Mouse (Mus musculus) limb, embryonic 14.5 days (tissue): ENCODE results near the gene Vat1l. TPM values are rescaled to one million over a fixed set of nuclear protein-coding genes. Genes with fewer than 3 reads are reported as not detected.
A peak's percentile ranks its signal among the peaks of the same experiment; 100 is the strongest.

Experiments
- ATAC-seq: fragments of 200-750 bp; cut with Nextera tagmentation; 2 replicates; pipeline ENCODE4 v1.8.0; 2017; ENCODE audit warnings: low read depth, moderate number of reproducible peaks, moderate TSS enrichment; ENCODE audit not compliant: low FRiP score
- DNase-seq: peaks from one replicate; pipeline ENCODE4 v3.0.0-alpha.2; 2015; ENCODE audit warnings: low spot score
- H3K27ac ChIP-seq: fragments of 300-500 bp; sonication (generic); replicated peaks from 2 replicates; pipeline ENCODE4 v1.5.1; 2014; ENCODE audit warnings: low read depth, mild to moderate bottlenecking, low read length, moderate library complexity, mixed read lengths
- H3K27me3 ChIP-seq: fragments of 300-500 bp; sonication (generic); 2 replicates; pipeline ENCODE4 v1.6.1; 2014; ENCODE audit warnings: low read length, mixed read lengths; ENCODE audit not compliant: control insufficient read depth, insufficient read depth
- H3K36me3 ChIP-seq: fragments of 300-500 bp; sonication (generic); 2 replicates; pipeline ENCODE4 v1.6.1; 2014; ENCODE audit warnings: mild to moderate bottlenecking, low read length, moderate library complexity, mixed read lengths; ENCODE audit not compliant: control insufficient read depth, insufficient read depth
- H3K4me1 ChIP-seq: fragments of 300-500 bp; sonication (generic); 2 replicates; pipeline ENCODE4 v1.6.1; 2014; ENCODE audit warnings: antibody characterized with exemption, low read length, mixed read lengths; ENCODE audit not compliant: control insufficient read depth, insufficient read depth
- H3K4me2 ChIP-seq: fragments of 300-500 bp; sonication (generic); replicated peaks from 2 replicates; pipeline ENCODE4 v1.6.1; 2014; ENCODE audit warnings: low read depth, mild to moderate bottlenecking, low read length, moderate library complexity; ENCODE audit not compliant: severe bottlenecking
- H3K4me3 ChIP-seq: fragments of 300-500 bp; sonication (generic); replicated peaks from 2 replicates; pipeline ENCODE4 v1.5.1; 2014; ENCODE audit warnings: low read length
- H3K9ac ChIP-seq: fragments of 300-500 bp; sonication (generic); 2 replicates; pipeline ENCODE4 v1.6.1; 2014; ENCODE audit warnings: mild to moderate bottlenecking, low read depth, low read length, moderate library complexity; ENCODE audit not compliant: severe bottlenecking
- H3K9me3 ChIP-seq: fragments of 300-500 bp; sonication (generic); 2 replicates; pipeline ENCODE4 v1.6.1; 2016; ENCODE audit warnings: low read length; ENCODE audit not compliant: control insufficient read depth
- POLR2A ChIP-seq: fragments of 200-500 bp; IDR thresholded peaks from 2 replicates; pipeline ENCODE4 v1.8.0; 2012; ENCODE audit warnings: inconsistent platforms, mild to moderate bottlenecking, moderate library complexity, borderline replicate concordance; ENCODE audit not compliant: insufficient read depth, insufficient read length; ENCODE audit errors: extremely low read depth
- WGBS: fragments of 180-500 bp; shearing (Covaris S2); extraction: QIAGEN DNeasy Blood & Tissue Kit; methylation state at CpG from one replicate; pipeline ENCODE4 v1.1.7; 2014; 5-methylcytosine and 5-hydroxymethylcytosine counted together
- polyA plus RNA-seq, 2 experiments: library from polyadenylated mRNA; depleted of rRNA in 1 of 2; stranded (reverse) in 1 of 2; unstranded in 1 of 2; fragments of >200 nt; fragmentation: Nextera tagmentation in 1 of 2; extraction: Ambion mirVana in 1 of 2; gene quantifications; 2 replicates each; pipeline versions ENCODE4 v1.2.1 to v1.2.3; 2012 to 2014

The Vat1l gene
- polyA plus RNA-seq, 2 experiments, result 3.9 to 9.9 TPM

GRCm38 (mm10) chr8:114295749-114296067 is 90.3 kb downstream of the Vat1l start:
- H3K9me3 ChIP-seq, result no peaks in the 10 kb centered on the region
- H3K36me3 ChIP-seq, result no peaks in the 10 kb centered on the region
- H3K27me3 ChIP-seq, result no peaks in the 10 kb centered on the region
- no peak for TF ChIP-seq POLR2A
- H3K9ac ChIP-seq, result no peak overlapping the region
- H3K4me3 ChIP-seq, result no peak overlapping the region
- H3K4me2 ChIP-seq, result no peak overlapping the region
- 82% methylated on average over 3 of the region's 3 CpGs for WGBS
- no peak for DNase-seq
- H3K27ac ChIP-seq, result no peak overlapping the region
- H3K4me1 ChIP-seq, result peaks cover 5% of the 10 kb centered on the region; the same call in 1 of the 2 replicates
- no peak for ATAC-seq

DNA sequence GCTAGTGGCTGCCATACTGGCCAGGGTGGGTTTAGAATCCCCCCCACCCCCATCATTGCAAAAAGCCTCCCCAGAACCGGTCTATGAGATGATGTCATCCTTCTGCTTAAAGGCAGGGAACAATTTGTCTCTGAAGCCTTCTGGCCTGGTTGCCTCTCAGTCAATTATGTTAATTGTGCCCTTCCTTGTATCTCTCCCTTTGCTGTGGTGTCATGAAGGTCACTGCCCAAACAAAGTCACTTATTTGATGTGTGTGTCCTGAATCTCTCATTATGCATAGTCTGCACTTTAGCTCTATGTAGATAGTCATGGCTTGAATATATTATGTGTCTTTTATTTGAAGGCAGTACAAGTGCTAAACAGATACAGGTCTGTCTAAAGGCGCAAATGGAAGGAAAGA is 92.8 kb downstream of the Vat1l start:
- 63% methylated on average over 2 of the region's 2 CpGs for WGBS
- H3K4me2 ChIP-seq, result no peak overlapping the region
- TF ChIP-seq POLR2A, result no peak
- H3K9ac ChIP-seq, result no peak overlapping the region
- ATAC-seq, result no peak
- DNase-seq, result no peak
- no peaks in the 10 kb centered on the region for H3K36me3 ChIP-seq
- H3K27ac ChIP-seq, result no peak overlapping the region
- no peak overlapping the region for H3K4me3 ChIP-seq
- H3K4me1 ChIP-seq, result peaks cover 5% of the 10 kb centered on the region; the same call in 1 of the 2 replicates
- no peaks in the 10 kb centered on the region for H3K27me3 ChIP-seq
- H3K9me3 ChIP-seq, result no peaks in the 10 kb centered on the region

DNA sequence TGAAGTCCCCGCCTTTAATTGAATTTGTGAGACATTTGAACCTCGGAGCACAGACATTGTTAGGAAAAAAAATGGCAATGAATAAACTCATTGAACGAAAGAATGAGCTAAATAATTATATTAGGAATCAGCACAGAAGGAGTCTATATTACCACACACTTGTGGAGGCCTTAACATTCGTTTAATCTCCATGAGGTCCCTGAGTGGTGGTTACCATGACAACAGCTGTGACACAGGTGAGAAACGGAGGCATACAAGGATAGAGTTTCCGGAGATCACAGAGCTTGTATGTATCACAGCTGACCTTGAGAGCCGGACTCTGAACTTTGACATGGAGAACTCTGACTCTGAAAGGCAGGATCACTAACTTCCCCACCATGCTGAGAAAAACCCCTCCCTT is 94.7 kb downstream of the Vat1l start:
- H3K4me1 ChIP-seq, result peaks cover 2% of the 10 kb centered on the region; the same call in 1 of the 2 replicates
- WGBS, result 64% methylated on average over 7 of the region's 7 CpGs
- H3K4me3 ChIP-seq, result no peak overlapping the region
- DNase-seq (no peak), ATAC-seq (no peak; the same call in 1 of the 2 replicates)
- no peak overlapping the region for H3K27ac ChIP-seq
- H3K9me3 ChIP-seq, result no peaks in the 10 kb centered on the region
- H3K9ac ChIP-seq, result no peak overlapping the region
- no peaks in the 10 kb centered on the region for H3K36me3 ChIP-seq
- TF ChIP-seq POLR2A, result no peak
- no peaks in the 10 kb centered on the region for H3K27me3 ChIP-seq
- H3K4me2 ChIP-seq, result no peak overlapping the region

- Histone ChIP-seq H3K36me3 (no peaks in the 10 kb centered on the region), H3K27ac (no peak overlapping the region), H3K9ac (no peak overlapping the region), H3K27me3 (no peaks in the 10 kb centered on the region), H3K9me3 (no peaks in the 10 kb centered on the region), H3K4me3 (no peak overlapping the region), H3K4me2 (no peak overlapping the region), H3K4me1 (no peaks in the 10 kb centered on the region)
- DNase-seq, result peak; percentile 66
- ATAC-seq, result peak; percentile 55; the same call in 1 of the 2 replicates
- WGBS, result 58% methylated on average over 5 of the region's 5 CpGs
- TF ChIP-seq POLR2A, result no peak
Measured at GRCm38 (mm10) chr8:114306296-114306695, 100.9 kb downstream of the Vat1l start.

DNA sequence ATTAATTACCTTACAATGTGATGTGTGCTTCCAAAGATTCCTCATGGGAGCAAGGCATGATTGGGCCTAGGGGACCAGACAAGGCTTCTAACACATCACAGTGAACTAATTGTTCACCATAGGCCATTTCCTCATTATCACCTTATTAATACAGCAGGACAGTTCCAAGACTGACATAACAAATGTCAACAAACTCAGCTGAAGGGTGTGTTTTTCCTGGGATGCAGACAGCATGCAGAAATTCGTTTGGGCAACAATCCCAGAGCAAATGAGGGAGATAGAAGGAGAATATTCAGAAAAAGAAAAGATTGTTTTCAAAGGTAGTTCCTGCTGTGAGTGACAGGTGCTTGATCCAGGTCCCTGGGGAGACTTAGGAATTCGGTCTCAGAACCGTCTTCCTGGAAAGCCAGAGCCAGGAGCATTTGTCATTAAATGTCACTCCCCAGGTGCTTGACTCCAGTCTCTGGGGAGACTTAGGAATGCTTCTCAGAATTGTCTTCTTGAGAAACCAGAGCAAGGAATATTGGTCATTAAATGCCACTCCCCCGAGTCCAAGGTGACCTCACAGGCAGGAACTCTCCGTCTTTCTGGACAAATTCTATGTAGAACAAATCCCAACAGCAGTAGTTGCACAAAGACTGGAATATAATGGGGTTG is 109.4 kb downstream of the Vat1l start:
- WGBS, result 31% methylated on average over 5 of the region's 5 CpGs
- no peaks in the 10 kb centered on the region for H3K36me3 ChIP-seq
- H3K27ac ChIP-seq, result no peak overlapping the region
- no peak overlapping the region for H3K4me2 ChIP-seq
- no peak overlapping the region for H3K9ac ChIP-seq
- H3K27me3 ChIP-seq, result no peaks in the 10 kb centered on the region
- H3K4me3 ChIP-seq, result no peak overlapping the region
- H3K9me3 ChIP-seq, result no peaks in the 10 kb centered on the region
- TF ChIP-seq POLR2A, result no peak
- no peak for DNase-seq
- H3K4me1 ChIP-seq, result no peaks in the 10 kb centered on the region
- ATAC-seq, result no peak
